Mouse (Mus musculus) midbrain, postnatal 0 days (tissue): Measurements from ENCODE around the gene Shc3. TPM values are rescaled to one million over a fixed set of nuclear protein-coding genes. Genes with fewer than 3 reads are reported as not detected.

Source experiments
- ATAC-seq: fragments of 200-750 bp; cut with Nextera tagmentation; 2 replicates; pipeline ENCODE4 v1.8.0; 2017; ENCODE audit warnings: moderate number of reproducible peaks, mild to moderate bottlenecking, moderate TSS enrichment, moderate library complexity; ENCODE audit not compliant: low FRiP score
- DNase-seq: peaks from one replicate; pipeline ENCODE4 v3.0.0-alpha.2; 2015; ENCODE audit warnings: low spot score
- H3K27ac ChIP-seq: fragments of 300-500 bp; sonication (generic); 2 replicates; pipeline ENCODE4 v1.5.1; 2014; ENCODE audit warnings: low read depth, mild to moderate bottlenecking, low read length, mixed read lengths
- H3K27me3 ChIP-seq: fragments of 300-500 bp; sonication (generic); 2 replicates; pipeline ENCODE4 v1.6.1; 2014; ENCODE audit warnings: low read length, control low read depth, mixed read lengths; ENCODE audit not compliant: insufficient read depth
- H3K36me3 ChIP-seq: fragments of 300-500 bp; sonication (generic); 2 replicates; pipeline ENCODE4 v1.6.1; 2014; ENCODE audit warnings: low read length, control low read depth, mixed read lengths; ENCODE audit not compliant: insufficient read depth
- H3K4me1 ChIP-seq: fragments of 300-500 bp; sonication (generic); 2 replicates; pipeline ENCODE4 v1.6.1; 2014; ENCODE audit warnings: mild to moderate bottlenecking, control low read depth, antibody characterized with exemption, low read length, mixed read lengths; ENCODE audit not compliant: insufficient read depth
- H3K4me2 ChIP-seq: fragments of 300-500 bp; sonication (generic); 2 replicates; pipeline ENCODE4 v1.6.1; 2014; ENCODE audit warnings: low read depth, mild to moderate bottlenecking, low read length, mixed read lengths; ENCODE audit not compliant: poor library complexity, severe bottlenecking
- H3K4me3 ChIP-seq: fragments of 300-500 bp; sonication (generic); 2 replicates; pipeline ENCODE4 v1.5.1; 2014; ENCODE audit warnings: low read depth, mild to moderate bottlenecking, low read length, moderate library complexity
- H3K9ac ChIP-seq: fragments of 300-500 bp; sonication (generic); replicated peaks from 2 replicates; pipeline ENCODE4 v1.6.1; 2014; ENCODE audit warnings: mild to moderate bottlenecking, low read length, moderate library complexity, mixed read lengths; ENCODE audit not compliant: poor library complexity, severe bottlenecking
- H3K9me3 ChIP-seq: fragments of 300-500 bp; sonication (generic); 2 replicates; pipeline ENCODE4 v1.6.1; 2016; ENCODE audit warnings: low read length, control low read depth
- CTCF ChIP-seq: IDR thresholded peaks from 2 replicates; pipeline ENCODE4 v1.5.1; 2016; ENCODE audit warnings: antibody characterized with exemption, mild to moderate bottlenecking
- WGBS: fragments of 180-500 bp; shearing (Covaris S2); extraction: QIAGEN DNeasy Blood & Tissue Kit; methylation state at CpG from one replicate; pipeline ENCODE4 v1.1.7; 2014; 5-methylcytosine and 5-hydroxymethylcytosine counted together
- polyA plus RNA-seq: library from polyadenylated mRNA; unstranded; fragments of >200 nt; fragmentation: Nextera tagmentation; extraction: Ambion mirVana; gene quantifications from 2 replicates; pipeline ENCODE4 v1.2.1, GENCODE M21; 2015
- total RNA-seq: library from RNA; depleted of rRNA; stranded (reverse); fragments of >200 nt; gene quantifications from 2 replicates; pipeline ENCODE4 v1.2.3, GENCODE M21; 2014

Gene Shc3
- total and polyA plus RNA-seq, 2 experiments from 2014 or later, result 10.4 to 119 TPM

DNA sequence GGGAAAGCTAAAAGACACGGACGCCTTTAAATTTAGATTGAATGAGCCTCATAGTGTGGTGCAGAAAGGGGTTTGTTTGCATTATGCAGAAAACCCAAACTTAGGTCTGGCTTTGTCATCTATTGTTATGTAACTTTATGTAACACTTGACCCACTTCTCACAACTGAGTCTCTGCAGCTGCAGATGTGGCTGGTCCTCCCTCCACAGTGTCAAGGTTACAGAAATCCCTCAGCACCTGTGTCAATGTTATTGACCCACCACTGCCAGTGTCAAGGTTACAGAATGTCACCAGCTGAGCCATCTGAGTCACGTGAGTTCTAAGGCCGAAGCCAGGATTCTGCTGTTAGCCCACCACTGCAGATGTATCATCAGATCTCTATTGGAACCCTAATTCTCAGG, 51.3 kb downstream of the Shc3 start:
- Histone ChIP-seq H3K9ac (no peak overlapping the region), H3K36me3 (no peaks in the 10 kb centered on the region), H3K9me3 (no peaks in the 10 kb centered on the region), H3K27me3 (no peaks in the 10 kb centered on the region), H3K4me2 (no peak overlapping the region), H3K27ac (no peak overlapping the region), H3K4me1 (no peaks in the 10 kb centered on the region), H3K4me3 (no peak overlapping the region)
- ATAC-seq, result no peak
- DNase-seq, result no peak
- 84% methylated on average over 4 of the region's 4 CpGs for WGBS
- no peak for TF ChIP-seq CTCF

DNA sequence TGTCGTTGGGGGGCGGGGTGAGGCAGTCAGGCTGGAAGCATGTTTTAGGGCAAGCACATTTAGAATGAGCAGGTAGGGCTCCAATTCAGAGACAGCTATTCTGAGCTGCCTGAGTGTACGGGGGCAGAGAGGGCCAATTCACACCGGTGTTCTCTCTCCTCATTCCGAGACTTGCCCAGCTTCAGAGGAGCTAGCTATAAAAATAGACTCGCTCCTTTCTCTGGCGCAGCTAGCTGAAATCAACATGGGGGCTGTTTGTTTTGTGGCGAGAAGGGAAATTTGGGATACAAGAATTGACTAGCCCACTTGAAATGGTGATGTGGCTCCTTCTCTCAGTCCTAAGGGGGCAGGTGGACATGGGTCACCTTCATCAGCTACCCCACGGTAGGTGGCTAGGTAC, 60.4 kb downstream of the Shc3 start:
- no peaks in the 10 kb centered on the region for H3K4me1 ChIP-seq
- no peaks in the 10 kb centered on the region for H3K9me3 ChIP-seq

DNA sequence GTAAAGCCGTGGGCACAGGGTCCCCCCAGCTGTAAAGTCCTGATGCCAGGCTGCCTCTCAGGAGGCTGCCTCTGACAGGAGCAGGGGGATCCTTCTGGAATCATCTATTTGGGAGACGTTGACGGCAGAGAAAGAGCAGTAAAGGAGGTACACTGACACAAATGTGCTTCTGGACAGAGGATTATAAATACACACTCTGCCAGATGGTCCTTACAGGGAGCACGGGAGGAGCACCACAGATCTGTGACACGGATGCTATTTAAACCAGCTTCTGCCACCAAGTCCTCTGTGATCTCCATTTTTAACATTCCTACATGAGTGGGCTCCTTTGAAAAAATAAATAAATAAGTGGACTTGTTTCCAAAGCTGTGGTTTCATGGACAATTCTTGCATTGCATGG, 63.5 kb downstream of the Shc3 start:
- Histone ChIP-seq H3K27ac (no peak overlapping the region), H3K9me3 (no peaks in the 10 kb centered on the region), H3K4me1 (no peaks in the 10 kb centered on the region), H3K9ac (no peak overlapping the region), H3K4me3 (no peak overlapping the region), H3K27me3 (no peaks in the 10 kb centered on the region), H3K4me2 (no peak overlapping the region), H3K36me3 (no peaks in the 10 kb centered on the region)
- WGBS, result 85% methylated on average over 5 of the region's 5 CpGs
- ATAC-seq (no peak), DNase-seq (no peak)
- no peak for TF ChIP-seq CTCF

More for the DNA sequence above, 60.4 kb downstream of the Shc3 start:
- H3K36me3 ChIP-seq, result no peaks in the 10 kb centered on the region
- DNase-seq (no peak), ATAC-seq (no peak)
- H3K27ac ChIP-seq, result no peak overlapping the region
- 90% methylated on average over 9 of the region's 9 CpGs for WGBS
- no peaks in the 10 kb centered on the region for H3K27me3 ChIP-seq
- H3K4me2 ChIP-seq, result no peak overlapping the region
- TF ChIP-seq CTCF, result no peak
- H3K9ac ChIP-seq, result no peak overlapping the region
- no peak overlapping the region for H3K4me3 ChIP-seq

DNA sequence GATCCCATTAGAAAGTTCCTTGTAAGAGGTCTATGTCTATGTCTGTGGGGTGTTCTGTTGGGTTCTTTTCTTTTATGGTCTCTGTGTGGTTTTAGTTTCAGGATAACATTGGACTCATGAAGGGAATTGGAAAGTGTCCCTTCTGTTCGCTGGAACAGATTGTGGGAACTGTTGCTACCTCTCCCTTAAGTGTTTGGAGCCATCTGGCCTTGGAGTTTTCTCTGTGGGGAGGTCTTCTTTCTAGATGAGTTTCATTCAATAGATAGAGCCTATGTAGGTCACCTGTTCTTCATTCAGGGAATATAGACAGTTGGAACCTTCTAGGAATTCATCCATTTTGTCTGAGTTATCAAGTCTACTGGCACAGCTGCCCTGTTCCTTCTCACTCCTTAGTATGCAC, 69.5 kb downstream of the Shc3 start:
- DNase-seq (peak; percentile 9), ATAC-seq (no peak)
- Histone ChIP-seq H3K4me3 (no peak overlapping the region), H3K27ac (no peak overlapping the region), H3K27me3 (no peaks in the 10 kb centered on the region), H3K4me2 (no peak overlapping the region), H3K9ac (no peak overlapping the region), H3K36me3 (no peaks in the 10 kb centered on the region), H3K9me3 (no peaks in the 10 kb centered on the region), H3K4me1 (no peaks in the 10 kb centered on the region)
- WGBS, result 90% methylated on average over 1 of the region's 1 CpGs
- TF ChIP-seq CTCF, result no peak

DNA sequence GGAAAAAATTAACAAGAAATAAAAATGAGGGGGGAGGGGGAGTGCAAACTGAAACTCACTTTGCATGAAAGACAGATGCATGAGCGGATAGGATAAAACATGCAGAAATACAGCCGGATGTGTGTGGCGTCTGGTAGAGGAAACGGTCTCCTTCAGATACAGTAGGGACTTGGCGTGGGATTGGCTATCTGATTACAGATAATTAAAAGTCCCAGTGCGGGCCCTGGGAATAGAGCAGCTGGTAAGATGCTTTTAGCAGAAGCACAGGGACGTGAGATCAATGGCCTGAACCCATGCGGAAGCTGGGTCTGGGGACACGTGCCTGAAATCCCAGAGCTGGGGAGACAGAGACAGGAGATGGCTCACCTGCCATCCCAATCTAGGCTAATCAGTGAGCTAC, 75.5 kb downstream of the Shc3 start:
- Histone ChIP-seq H3K27me3 (no peaks in the 10 kb centered on the region), H3K4me1 (no peaks in the 10 kb centered on the region), H3K36me3 (no peaks in the 10 kb centered on the region), H3K4me2 (no peak overlapping the region), H3K9me3 (no peaks in the 10 kb centered on the region), H3K4me3 (no peak overlapping the region), H3K9ac (no peak overlapping the region), H3K27ac (no peak overlapping the region)
- ATAC-seq, result no peak
- TF ChIP-seq CTCF, result no peak
- 89% methylated on average over 9 of the region's 9 CpGs for WGBS
- DNase-seq, result no peak

DNA sequence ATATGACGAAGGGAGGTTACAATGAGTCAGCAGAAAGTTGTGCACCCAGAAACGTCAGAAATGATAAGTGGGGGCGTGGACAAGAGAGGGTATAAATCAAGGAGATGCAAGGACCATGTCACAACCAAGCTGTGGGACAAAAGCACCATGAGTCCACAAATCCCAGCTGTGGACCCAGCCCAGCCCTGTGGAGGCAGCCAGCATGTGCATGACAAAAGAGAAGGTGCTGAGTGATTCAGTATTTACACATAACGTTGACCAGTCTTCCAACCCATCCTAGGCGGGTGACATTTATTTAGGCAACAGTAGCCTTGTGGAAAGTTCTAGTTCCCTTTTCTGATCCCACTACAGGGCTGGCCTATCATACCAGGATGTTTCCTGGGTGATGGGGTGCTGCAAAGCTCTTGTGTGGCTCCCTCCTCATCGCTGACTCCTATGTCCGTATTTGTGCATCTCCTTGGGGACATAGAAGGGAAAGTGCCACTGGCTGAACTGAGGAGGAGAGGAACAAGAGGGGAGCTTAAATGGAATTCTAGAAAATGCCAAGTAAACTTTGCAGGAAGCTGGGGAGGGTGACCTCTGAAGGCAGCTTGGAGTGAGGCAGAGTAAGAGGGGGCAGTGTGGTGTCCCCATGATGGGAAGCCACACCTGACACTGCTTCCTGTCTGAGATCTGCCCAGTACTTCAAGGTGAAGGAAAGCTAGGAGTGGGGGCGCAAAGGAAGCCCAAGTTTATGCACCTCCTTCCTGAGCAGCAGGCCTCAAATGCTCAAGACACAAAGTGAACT, 77.4 kb downstream of the Shc3 start:
- Histone ChIP-seq H3K36me3 (no peaks in the 10 kb centered on the region), H3K27me3 (no peaks in the 10 kb centered on the region), H3K27ac (no peak overlapping the region), H3K4me2 (no peak overlapping the region), H3K4me3 (no peak overlapping the region), H3K9ac (no peak overlapping the region), H3K4me1 (no peaks in the 10 kb centered on the region), H3K9me3 (no peaks in the 10 kb centered on the region)
- ATAC-seq (no peak), DNase-seq (no peak)
- TF ChIP-seq CTCF, result no peak
- 80% methylated on average over 8 of the region's 8 CpGs for WGBS
